In genomic region chr3:135402201-135402658, GRCm38 (mm10) we compare ENCODE assay signal across 8 mouse cellular contexts. TPM values are rescaled to one million over a fixed set of nuclear protein-coding genes. Genes with fewer than 3 reads are reported as not detected.
DNase-seq lines count a peak whose midpoint lies in the region; ATAC-seq lines count a peak whose summit lies in the region.

No protein-coding gene starts in this region.

- 15% methylated on average over 10 of the region's 10 CpGs for WGBS in hindbrain, embryonic 14.5 days

- DNase-seq in Muller cell, postnatal 12 days (ENCODE audit: inconsistent ontology term): peak; percentile 57
- peak; percentile 94 to 97 for DNase-seq in cerebellum, postnatal 10 days
- DNase-seq in frontal cortex, postnatal 25 days (ENCODE audit: low spot score in 2 of 2): peak; percentile 76 to 78
- peak; percentile 93 for DNase-seq in hindbrain, embryonic 14.5 days (ENCODE audit: low spot score)
- peak; percentile 72 for DNase-seq in layer of hippocampus, postnatal 36 days
- DNase-seq in lung, postnatal 36 days: peak; percentile 94
- peak; percentile 89 for DNase-seq in retina, postnatal 1 day
- peak; percentile 97 for DNase-seq in thymus, postnatal 4 days

- H3K4me1 ChIP-seq in hindbrain, embryonic 14.5 days (replicated peaks; ENCODE audit: control insufficient read depth, insufficient read depth, low read length): no peaks in the 10 kb centered on the region

- no peak overlapping the region for H3K4me3 ChIP-seq in hindbrain, embryonic 14.5 days (replicated peaks; ENCODE audit: low read length)

- no peak overlapping the region for H3K9ac ChIP-seq in hindbrain, embryonic 14.5 days

- H3K9me3 ChIP-seq in hindbrain, embryonic 14.5 days (ENCODE audit: control insufficient read depth, low read length): no peaks in the 10 kb centered on the region

- peak; percentile 81 for ATAC-seq in hindbrain, embryonic 14.5 days (ENCODE audit: low FRiP score)

- H3K36me3 ChIP-seq in hindbrain, embryonic 14.5 days (replicated peaks; ENCODE audit: control insufficient read depth, insufficient read depth): peaks cover 17% of the 10 kb centered on the region; the same call in 1 of the 2 replicates

- no peak overlapping the region for H3K4me2 ChIP-seq in hindbrain, embryonic 14.5 days (replicated peaks)

- no peaks in the 10 kb centered on the region for H3K27me3 ChIP-seq in hindbrain, embryonic 14.5 days (ENCODE audit: control insufficient read depth, insufficient read depth, low read length)

- no peak overlapping the region for H3K27ac ChIP-seq in hindbrain, embryonic 14.5 days

RNA-seq across cellular contexts. Expression of gene Cisd2, which starts 21.5 kb away (rescaled TPM):
- polyA plus RNA-seq in hindbrain, embryonic 14.5 days (2014; fragmentation: Nextera tagmentation; extraction: Ambion mirVana): 57.6 and 60.7 TPM in 2 replicates
- total RNA-seq in layer of hippocampus, postnatal 36 days (2021): 10 to 100 TPM; 34.9 to 36.5 TPM

RNA-seq across cellular contexts. Expression of gene Ube2d3, which starts 35.7 kb away (rescaled TPM):
- polyA plus RNA-seq in hindbrain, embryonic 14.5 days (2014; fragmentation: Nextera tagmentation; extraction: Ambion mirVana): 403 and 439 TPM in 2 replicates
- total RNA-seq in layer of hippocampus, postnatal 36 days (2021): 100 to 1,000 TPM; 251 to 252 TPM

RNA-seq across cellular contexts. Expression of gene Slc9b1, which starts 54.4 kb away (rescaled TPM):
- polyA plus RNA-seq in hindbrain, embryonic 14.5 days (2014; fragmentation: Nextera tagmentation; extraction: Ambion mirVana): 0.16 and 0.37 TPM in 2 replicates
- not detected for total RNA-seq in layer of hippocampus, postnatal 36 days (2021)
